Comparison of ENCODE assay signal across 8 mouse cellular contexts in the genomic region with DNA sequence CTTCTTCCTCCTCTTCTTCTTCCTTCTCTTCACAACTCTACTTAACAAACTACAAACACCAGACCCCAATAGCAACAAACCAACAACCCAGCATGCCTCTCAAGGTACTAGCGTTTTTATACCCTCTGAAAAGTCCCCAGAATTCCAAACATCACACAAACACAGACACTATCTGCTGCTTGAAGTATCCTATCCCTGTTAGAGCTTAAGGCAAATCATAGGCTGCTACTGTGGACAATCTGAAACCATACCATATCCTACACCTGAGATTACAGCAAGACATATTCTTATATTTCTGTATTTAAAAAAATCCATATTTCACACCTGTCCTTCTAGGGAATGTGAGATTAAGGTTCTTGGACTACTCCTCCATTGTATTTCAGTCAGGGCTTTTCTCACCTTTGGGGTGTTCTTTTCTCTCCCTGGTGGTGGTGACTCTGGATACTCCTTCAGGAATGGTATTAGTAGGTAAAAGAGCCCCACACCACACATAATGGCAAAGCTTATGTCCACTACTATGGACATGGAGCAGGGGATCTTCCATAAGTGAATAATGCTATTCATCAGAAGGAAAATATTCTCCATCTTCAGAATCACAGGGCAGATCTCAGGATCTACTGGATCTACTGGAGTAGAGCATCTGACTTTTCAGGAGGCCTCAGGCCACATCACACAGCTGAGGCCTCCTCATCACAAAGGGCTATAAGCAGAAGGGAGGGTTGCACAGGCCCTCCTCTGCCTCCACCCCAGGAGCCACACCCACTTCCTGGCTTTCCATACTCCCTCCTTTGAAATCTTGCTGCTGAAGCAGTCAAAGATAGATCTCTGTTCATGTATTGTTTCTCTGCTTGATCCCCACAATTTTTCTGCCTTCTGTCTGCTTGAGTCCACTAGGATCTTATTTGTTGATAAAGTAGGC. TPM values are rescaled to one million over a fixed set of nuclear protein-coding genes. Genes with fewer than 3 reads are reported as not detected.
A peak's percentile ranks its signal among the peaks of the same experiment; 100 is the strongest.
DNase-seq lines count a peak whose midpoint lies in the region; ATAC-seq and TF ChIP-seq lines count a peak whose summit lies in the region.

A gene (minus strand): TSS at position 619 of the 919 bp plus-strand sequence.

- no peaks in the 10 kb centered on the region for H3K9me3 ChIP-seq in heart, embryonic 12.5 days (replicated peaks)
- H3K9me3 ChIP-seq in kidney, postnatal 0 days (replicated peaks; ENCODE audit: low read length) = no peaks in the 10 kb centered on the region
- H3K9me3 ChIP-seq in liver, embryonic 12.5 days (replicated peaks) = 0 out of 2 replicates have a peak, but pooled peaks cover 5% of the 10 kb centered on the region

- no peak within 1 kb of the TSS for H3K27ac ChIP-seq in heart, embryonic 12.5 days (ENCODE audit: poor library complexity, severe bottlenecking)
- no peak within 1 kb of the TSS for H3K27ac ChIP-seq in kidney, postnatal 0 days
- no peak within 1 kb of the TSS for H3K27ac ChIP-seq in liver, embryonic 12.5 days

- no peak within 1 kb of the TSS for H3K9ac ChIP-seq in heart, embryonic 12.5 days
- no peak within 1 kb of the TSS for H3K9ac ChIP-seq in kidney, postnatal 0 days (ENCODE audit: low read depth, low read length)
- H3K9ac ChIP-seq in liver, embryonic 12.5 days = no peak within 1 kb of the TSS

- 28% methylated on average over 1 of the region's 1 CpGs for WGBS in heart, embryonic 12.5 days
- WGBS in kidney, postnatal 0 days = 40% methylated on average over 1 of the region's 1 CpGs
- 21% methylated on average over 1 of the region's 1 CpGs for WGBS in liver, embryonic 12.5 days (ENCODE audit: insufficient replicate concordance)

- no peak within 1 kb of the TSS for H3K4me3 ChIP-seq in heart, embryonic 12.5 days
- no peak within 1 kb of the TSS for H3K4me3 ChIP-seq in kidney, postnatal 0 days (replicated peaks; ENCODE audit: low read depth, low read length)
- no peak within 1 kb of the TSS for H3K4me3 ChIP-seq in liver, embryonic 12.5 days

- TF ChIP-seq CTCF in kidney, postnatal 0 days (IDR thresholded peaks at IDR 0.05; ENCODE audit: low read depth) = no peak

- peak; percentile 66 for ATAC-seq in erythroblast, adult 5-6 weeks (replicated peaks; ENCODE audit: low FRiP score, poor library complexity, severe bottlenecking)
- peak; percentile 86 for ATAC-seq in heart, embryonic 12.5 days (ENCODE audit: insufficient number of reproducible peaks, low FRiP score)
- peak; percentile 87 for ATAC-seq in kidney, postnatal 0 days (replicated peaks; ENCODE audit: low FRiP score, low read depth)
- ATAC-seq in liver, embryonic 12.5 days = peak; percentile 77

- no peaks in the 10 kb centered on the region for H3K4me1 ChIP-seq in heart, embryonic 12.5 days (replicated peaks)
- no peaks in the 10 kb centered on the region for H3K4me1 ChIP-seq in kidney, postnatal 0 days (replicated peaks; ENCODE audit: insufficient read depth, low read length)
- no peaks in the 10 kb centered on the region for H3K4me1 ChIP-seq in liver, embryonic 12.5 days

- H3K36me3 ChIP-seq in heart, embryonic 12.5 days = no peaks in the 10 kb centered on the region
- H3K36me3 ChIP-seq in kidney, postnatal 0 days (ENCODE audit: insufficient read depth, low read length) = no peaks in the 10 kb centered on the region
- H3K36me3 ChIP-seq in liver, embryonic 12.5 days = no peaks in the 10 kb centered on the region

- no peaks in the 10 kb centered on the region for H3K27me3 ChIP-seq in heart, embryonic 12.5 days (replicated peaks)
- H3K27me3 ChIP-seq in kidney, postnatal 0 days (ENCODE audit: insufficient read depth, low read length) = no peaks in the 10 kb centered on the region
- no peaks in the 10 kb centered on the region for H3K27me3 ChIP-seq in liver, embryonic 12.5 days (replicated peaks)

- DNase-seq in B cell, adult 2 months = peak; percentile 4 to 7
- DNase-seq in adrenal gland, postnatal 14 days = peak; percentile 13
- peak; percentile 52 for DNase-seq in kidney, postnatal 0 days (ENCODE audit: low spot score)
- DNase-seq in naive thymus-derived CD4-positive, alpha-beta T cell, adult 2 months (ENCODE audit: low read depth) = peak; percentile 8
- DNase-seq in thymus, postnatal 10 days (ENCODE audit: low spot score in 2 of 2) = peak; percentile 15 to 29

- no peak within 1 kb of the TSS for H3K4me2 ChIP-seq in heart, embryonic 12.5 days
- no peak within 1 kb of the TSS for H3K4me2 ChIP-seq in kidney, postnatal 0 days (ENCODE audit: low read length)
- no peak within 1 kb of the TSS for H3K4me2 ChIP-seq in liver, embryonic 12.5 days

RNA-seq across cellular contexts. Expression of the gene that starts here (rescaled TPM):
- not detected in 2 replicates for total RNA-seq in adrenal gland, postnatal 14 days (2021)
- 0.21 TPM in 1 of 2 replicates, not detected in the other for total RNA-seq in erythroblast, adult 5-6 weeks (2015; ENCODE audit: low replicate concordance)
- total RNA-seq in erythroblast, adult 5-6 weeks (2017; ENCODE audit: low replicate concordance) = not detected in 2 replicates
- not detected in 2 replicates for polyA plus RNA-seq in heart, embryonic 12.5 days (2016; fragmentation: Nextera tagmentation; extraction: Ambion mirVana)
- polyA plus RNA-seq in kidney, postnatal 0 days (2015; fragmentation: Nextera tagmentation; extraction: Ambion mirVana) = not detected in 2 replicates
- not detected in 2 replicates for polyA plus RNA-seq in liver, embryonic 12.5 days (2016; fragmentation: Nextera tagmentation; extraction: Ambion mirVana)

Comparison
In these comparisons a context has a peak if more than half of its experiments do, and no peak if none do; other contexts are left out.
1. Peak in DNase-seq in adrenal gland, postnatal 14 days; RNA of the gene not detected or under 1 TPM.
2. Peak in ATAC-seq in erythroblast, adult 5-6 weeks; RNA of the gene not detected or under 1 TPM.
3. Peak in ATAC-seq in heart, embryonic 12.5 days; RNA of the gene not detected or under 1 TPM.
4. Peak in DNase-seq and ATAC-seq in kidney, postnatal 0 days; RNA of the gene not detected or under 1 TPM.
5. Peak in ATAC-seq in liver, embryonic 12.5 days; RNA of the gene not detected or under 1 TPM.